Mouse (Mus musculus) brain, embryonic 14.5 days (tissue): ENCODE data around the gene Gm29797.

ENCODE experiments used
- CTCF ChIP-seq: fragments of 200-500 bp; IDR thresholded peaks from 2 replicates; pipeline ENCODE4 v1.5.1; 2012; ENCODE audit warnings: inconsistent platforms, mild to moderate bottlenecking, moderate library complexity, borderline replicate concordance; ENCODE audit not compliant: insufficient read depth, insufficient read length; ENCODE audit errors: extremely low read depth
- POLR2A ChIP-seq: fragments of 200-500 bp; IDR thresholded peaks from 2 replicates; pipeline ENCODE4 v1.6.1; 2012; ENCODE audit warnings: mild to moderate bottlenecking, inconsistent platforms, borderline replicate concordance; ENCODE audit not compliant: poor library complexity, insufficient read depth, insufficient read length, severe bottlenecking; ENCODE audit errors: extremely low read depth

- no peak for TF ChIP-seq CTCF
- TF ChIP-seq POLR2A, result no peak
Observed at GRCm38 (mm10) chr2:181648926-181649325, 7.9 kb upstream of the Gm29797 start.
